Mouse (Mus musculus) liver, adult 2 months (tissue): ENCODE results near the gene Tmem86a. TPM values are rescaled to one million over a fixed set of nuclear protein-coding genes. Genes with fewer than 3 reads are reported as not detected.

Source experiments
- DNase-seq: peaks from one replicate; pipeline ENCODE4 v3.0.0-alpha.2; 2011; ENCODE audit warnings: low read depth, low spot score; ENCODE audit errors: extremely low read depth
- H3K27ac ChIP-seq: fragments of 200-500 bp; replicated peaks from 2 replicates; pipeline ENCODE4 v1.5.1; 2012; ENCODE audit warnings: low read depth, mild to moderate bottlenecking, control low read depth, inconsistent platforms, low read length; ENCODE audit not compliant: insufficient read depth
- H3K27me3 ChIP-seq: fragments of 200-500 bp; 2 replicates; pipeline ENCODE4 v1.6.1; 2012; ENCODE audit warnings: mild to moderate bottlenecking, moderate library complexity, low read length, inconsistent platforms; ENCODE audit not compliant: control insufficient read depth, insufficient read depth
- H3K36me3 ChIP-seq: fragments of 200-500 bp; 2 replicates; pipeline ENCODE4 v1.6.1; 2012; ENCODE audit warnings: low read length, inconsistent platforms; ENCODE audit not compliant: control insufficient read depth, insufficient read depth
- H3K4me1 ChIP-seq: fragments of 200-500 bp; 2 replicates; pipeline ENCODE4 v1.6.1; 2011; ENCODE audit warnings: low read length; ENCODE audit not compliant: control insufficient read depth, insufficient read depth
- H3K4me3 ChIP-seq: fragments of 200-500 bp; 2 replicates; pipeline ENCODE4 v1.5.1; 2011; ENCODE audit warnings: low read depth, mild to moderate bottlenecking, control low read depth, low read length, moderate library complexity; ENCODE audit not compliant: insufficient read depth
- H3K79me2 ChIP-seq: fragments of 200-500 bp; 2 replicates; pipeline ENCODE4 v1.6.1; 2012; ENCODE audit warnings: inconsistent platforms, mild to moderate bottlenecking, low read length, moderate library complexity; ENCODE audit not compliant: control insufficient read depth, insufficient read depth
- H3K9ac ChIP-seq: fragments of 200-500 bp; 2 replicates; pipeline ENCODE4 v1.6.1; 2012; ENCODE audit warnings: low read depth, mild to moderate bottlenecking, control low read depth, inconsistent platforms, low read length
- CTCF ChIP-seq: fragments of 200-500 bp; IDR thresholded peaks from 2 replicates; pipeline ENCODE4 v1.5.1; 2011; ENCODE audit warnings: low read depth, low read length, control low read depth
- POLR2A ChIP-seq: fragments of 200-500 bp; IDR thresholded peaks from 2 replicates; pipeline ENCODE4 v1.6.1; 2011; ENCODE audit warnings: low read length, control low read depth; ENCODE audit not compliant: insufficient read depth; ENCODE audit errors: extremely low read depth
- WGBS: fragments of 180-500 bp; shearing (Covaris S2); methylation state at CpG from one replicate; pipeline ENCODE4 v1.1.7; 2018; 5-methylcytosine and 5-hydroxymethylcytosine counted together
- polyA plus RNA-seq: library from polyadenylated mRNA; depleted of rRNA; stranded (reverse); fragments of >200 nt; gene quantifications from 2 replicates; pipeline ENCODE4 v1.2.3, GENCODE M21; 2012; rRNA removed
- total RNA-seq: library from RNA; depleted of rRNA; stranded (reverse); fragments of >200 nt; gene quantifications from 2 replicates; pipeline ENCODE4 v1.2.3, GENCODE M21; 2014; rRNA removed

The Tmem86a gene
- total RNA-seq, result 5.7 and 7.0 TPM in 2 replicates
- 9.1 and 16.1 TPM in 2 replicates for polyA plus RNA-seq

DNA sequence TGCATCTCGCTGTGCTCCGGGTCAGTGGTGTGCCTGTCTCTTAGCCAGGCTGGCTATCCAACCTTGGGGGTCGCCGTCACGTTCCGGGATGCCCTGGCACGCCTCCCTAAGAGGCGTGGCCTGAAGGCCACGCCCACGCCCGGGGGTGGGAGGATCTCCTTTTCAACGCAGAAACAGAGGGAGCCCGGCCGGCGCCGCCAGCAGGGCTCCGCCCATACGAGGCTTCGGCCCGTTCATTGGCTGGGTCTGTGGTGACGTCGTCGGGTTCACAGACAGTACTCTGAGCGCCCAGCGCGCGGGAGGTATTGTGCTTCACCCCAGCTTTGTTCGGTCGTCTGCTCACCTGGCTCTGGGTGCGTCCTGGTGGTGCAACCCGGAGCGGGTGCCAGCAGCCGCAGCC lies at the start of gene Tmem86a:
Gene Tmem86a, plus strand, starts transcription at position 236 of the 400 bp plus-strand sequence.
- H3K36me3 ChIP-seq, result no peaks in the 10 kb centered on the region
- peak within 1 kb of the TSS; percentile 64 for H3K27ac ChIP-seq
- WGBS, result under 1% methylated on average over 33 of the region's 33 CpGs
- H3K4me3 ChIP-seq, result peak within 1 kb of the TSS; percentile 80
- H3K9ac ChIP-seq, result peak within 1 kb of the TSS; percentile 88
- peaks cover 12% of the 10 kb centered on the region for H3K4me1 ChIP-seq
- peak; percentile 68 for DNase-seq
- no peaks in the 10 kb centered on the region for H3K27me3 ChIP-seq
- H3K79me2 ChIP-seq, result no peaks in the 10 kb centered on the region
- peak; percentile 57; the same call in 1 of the 2 replicates for TF ChIP-seq POLR2A
- TF ChIP-seq CTCF, result no peak

DNA sequence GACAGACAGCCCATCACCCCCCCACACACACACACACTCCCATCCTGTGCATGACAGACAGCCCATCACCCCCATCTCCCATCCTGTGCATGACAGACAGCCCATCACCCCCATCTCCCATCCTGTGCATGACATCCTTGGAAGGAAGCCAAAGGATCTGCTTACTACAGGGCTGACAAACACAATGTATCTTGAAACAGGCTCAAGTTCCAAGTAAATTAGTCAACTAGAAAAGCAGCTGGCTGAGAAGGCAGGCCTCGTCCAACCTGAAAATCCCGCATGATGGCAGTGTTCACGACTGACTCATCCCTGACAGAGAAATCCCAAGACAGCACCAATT lies 49.8 kb upstream of the Tmem86a start:
- Histone ChIP-seq H3K4me1 (peaks cover 21% of the 10 kb centered on the region), H3K9ac (no peak overlapping the region), H3K27ac (no peak overlapping the region), H3K79me2 (peaks cover 31% of the 10 kb centered on the region; the same call in 1 of the 2 replicates), H3K4me3 (no peak overlapping the region), H3K36me3 (peaks cover 29% of the 10 kb centered on the region), H3K27me3 (no peaks in the 10 kb centered on the region)
- whole genome bisulfite sequencing, result 37% methylated on average over 3 of the region's 3 CpGs
- DNase-seq, result no peak
- TF ChIP-seq CTCF (no peak), POLR2A (no peak)

DNA sequence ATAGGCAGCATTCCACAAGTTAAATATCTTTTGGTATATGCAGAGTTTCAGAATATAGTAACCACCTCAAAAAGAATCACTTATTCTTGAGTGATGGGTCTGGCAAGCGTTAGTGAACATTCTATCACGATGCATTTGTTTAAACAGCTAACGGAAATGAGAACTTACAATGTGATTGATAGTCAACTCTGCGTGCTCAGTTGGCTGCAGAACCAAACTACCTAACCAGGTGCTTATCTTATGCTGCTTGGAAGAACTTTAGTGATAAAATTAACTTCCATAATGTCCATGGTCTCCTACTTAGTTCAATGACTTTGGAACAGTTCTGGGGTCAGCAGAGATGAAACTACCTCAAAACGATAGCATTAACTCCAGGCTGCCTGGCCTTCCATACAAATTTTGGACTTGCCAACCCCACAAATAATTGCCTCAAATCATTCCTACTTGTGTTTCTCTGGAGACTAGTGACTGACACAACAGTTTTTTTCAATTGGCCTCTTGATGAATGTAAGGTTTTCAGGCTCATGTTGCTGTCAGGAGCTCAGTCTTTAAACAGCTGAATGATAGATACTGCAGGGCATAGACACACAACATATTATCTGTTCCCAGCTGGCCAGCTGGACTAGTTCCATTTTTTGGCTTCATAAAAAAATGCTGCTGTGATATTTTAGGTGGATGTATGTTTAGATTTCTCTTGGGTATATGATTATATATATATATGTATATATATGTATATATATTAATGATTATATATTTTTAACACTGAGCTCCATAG lies 49.1 kb upstream of the Tmem86a start:
- Histone ChIP-seq H3K79me2 (peaks cover 32% of the 10 kb centered on the region; the same call in 1 of the 2 replicates), H3K27ac (no peak overlapping the region), H3K9ac (no peak overlapping the region), H3K4me3 (no peak overlapping the region), H3K4me1 (peaks cover 22% of the 10 kb centered on the region), H3K27me3 (no peaks in the 10 kb centered on the region), H3K36me3 (peaks cover 23% of the 10 kb centered on the region)
- TF ChIP-seq POLR2A, result no peak
- TF ChIP-seq CTCF, result no peak
- 34% methylated on average over 5 of the region's 5 CpGs for WGBS
- no peak for DNase-seq

DNA sequence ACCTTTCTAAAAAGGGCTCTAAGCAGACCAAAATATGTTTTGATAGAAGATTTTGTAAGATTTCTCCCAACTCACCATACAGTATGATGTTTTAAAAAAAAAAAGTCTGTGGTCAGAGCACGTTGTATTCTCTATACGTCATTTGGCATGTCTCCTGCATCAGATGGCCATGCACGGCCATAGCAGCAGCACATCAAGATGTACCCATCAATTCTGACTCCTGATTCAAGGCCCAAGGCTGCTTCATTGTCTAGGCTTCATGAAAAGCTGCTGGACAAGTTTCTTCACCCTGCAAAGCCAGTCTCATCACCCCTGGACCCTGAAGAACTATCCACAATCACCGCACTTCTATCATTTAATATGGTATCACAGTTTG lies 48.5 kb upstream of the Tmem86a start:
- no peak overlapping the region for H3K27ac ChIP-seq
- no peak for DNase-seq
- WGBS, result 89% methylated on average over 4 of the region's 4 CpGs
- TF ChIP-seq CTCF, result no peak
- no peak for TF ChIP-seq POLR2A
- H3K79me2 ChIP-seq, result peaks cover 32% of the 10 kb centered on the region; the same call in 1 of the 2 replicates
- H3K9ac ChIP-seq, result no peak overlapping the region
- no peak overlapping the region for H3K4me3 ChIP-seq
- H3K4me1 ChIP-seq, result peaks cover 24% of the 10 kb centered on the region
- H3K27me3 ChIP-seq, result no peaks in the 10 kb centered on the region
- H3K36me3 ChIP-seq, result peaks cover 18% of the 10 kb centered on the region

DNA sequence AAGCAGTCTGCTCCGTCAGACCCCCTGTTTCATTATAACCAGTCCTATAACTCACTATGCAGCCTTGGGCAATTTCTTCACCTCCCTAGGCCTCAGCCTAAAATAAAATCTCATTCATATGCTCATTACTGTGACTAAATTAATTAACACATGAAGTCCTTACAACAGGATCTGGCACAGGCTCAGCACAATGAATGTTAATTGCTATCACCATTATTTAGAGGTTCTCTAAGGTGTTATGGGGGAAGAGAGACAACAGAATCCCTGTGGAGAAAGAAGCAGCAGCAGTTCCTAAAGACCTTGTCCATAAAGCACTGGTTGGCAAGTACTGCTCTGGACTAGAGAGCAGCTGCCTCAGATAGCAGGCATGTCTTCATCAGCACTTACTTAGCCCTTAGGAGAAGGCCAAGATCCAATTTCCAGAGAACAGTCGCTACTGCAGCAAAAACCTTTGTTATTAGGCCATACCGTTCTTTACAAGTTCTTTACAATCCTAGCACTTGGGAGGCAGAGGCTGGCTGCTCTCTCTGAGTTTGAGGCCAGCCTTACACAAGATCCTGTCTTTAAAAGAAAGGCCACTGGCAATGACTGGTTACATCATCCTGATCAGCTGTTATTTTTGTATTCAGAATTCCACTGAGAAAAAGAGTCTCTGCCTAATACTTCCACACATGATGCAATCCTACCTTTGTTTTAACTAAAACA lies 46.8 kb upstream of the Tmem86a start:
- Histone ChIP-seq H3K79me2 (peaks cover 37% of the 10 kb centered on the region; the same call in 1 of the 2 replicates), H3K27ac (no peak overlapping the region), H3K36me3 (peaks cover 6% of the 10 kb centered on the region), H3K4me1 (peaks cover 27% of the 10 kb centered on the region), H3K27me3 (no peaks in the 10 kb centered on the region), H3K9ac (no peak overlapping the region), H3K4me3 (no peak overlapping the region)
- peak; percentile 35 for DNase-seq
- WGBS, result 60% methylated on average over 3 of the region's 3 CpGs
- TF ChIP-seq CTCF (no peak), POLR2A (no peak)
